Mouse (Mus musculus) monocyte, adult 5-6 weeks (primary cell): ENCODE measurements around the gene Junb. TPM values are rescaled to one million over a fixed set of nuclear protein-coding genes. Genes with fewer than 3 reads are reported as not detected.
A peak's percentile ranks its signal among the peaks of the same experiment; 100 is the strongest.

ENCODE experiments used
- ATAC-seq: fragments of 153-309, 156-312 bp; replicated peaks from 2 replicates; pipeline ENCODE4 v1.8.0; 2017; ENCODE audit warnings: mild to moderate bottlenecking; ENCODE audit not compliant: low TSS enrichment, insufficient number of reproducible peaks, severe bottlenecking, poor library complexity, low FRiP score
- total RNA-seq: library from RNA; stranded (forward); fragments of 200-1000, 200-491, 200-594 nt; gene quantifications from 3 replicates; pipeline ENCODE4 v1.2.3, GENCODE M21; 2017

The Junb gene
- total RNA-seq, 1 experiment from 2014 or later: 444 TPM

GRCm38 (mm10) chr8:84990349-84990748 is 11.8 kb upstream of the Junb start, which contains the start of gene Hook2:
Hook2 (plus strand) TSS chr8:84990603.
- ATAC-seq: peak; percentile 78

GRCm38 (mm10) chr8:84989810-84990209 is 11.3 kb upstream of the Junb start:
- ATAC-seq: peak; percentile 32

GRCm38 (mm10) chr8:84989311-84989731 is 10.8 kb upstream of the Junb start:
- ATAC-seq: no peak

- ATAC-seq: no peak
Measured at GRCm38 (mm10) chr8:84987903-84988302, 9.4 kb upstream of the Junb start.

GRCm38 (mm10) chr8:84987388-84987787 is 8.9 kb upstream of the Junb start:
- ATAC-seq: no peak

- ATAC-seq: no peak
Measured at GRCm38 (mm10) chr8:84986379-84986945, 7.9 kb upstream of the Junb start.

GRCm38 (mm10) chr8:84985684-84986378 is 7.3 kb upstream of the Junb start:
- ATAC-seq: peak; percentile 41

- no peak for ATAC-seq
Measured at GRCm38 (mm10) chr8:84985049-84985683, 6.6 kb upstream of the Junb start.

- no peak for ATAC-seq
Measured at GRCm38 (mm10) chr8:84984294-84985048, 6.0 kb upstream of the Junb start.

GRCm38 (mm10) chr8:84982499-84983011 is 4.0 kb upstream of the Junb start:
- ATAC-seq: peak; percentile 15

- ATAC-seq: no peak
Measured at GRCm38 (mm10) chr8:84981644-84982498, 3.4 kb upstream of the Junb start.

- ATAC-seq: no peak
Measured at GRCm38 (mm10) chr8:84980622-84981358, 2.3 kb upstream of the Junb start.

- peak; percentile 44 for ATAC-seq
Measured at GRCm38 (mm10) chr8:84979599-84980421, 1.3 kb upstream of the Junb start.

GRCm38 (mm10) chr8:84977435-84978247 is 877 bp downstream of the Junb start:
- no peak for ATAC-seq

GRCm38 (mm10) chr8:84976763-84977434 is 1.6 kb downstream of the Junb start:
- ATAC-seq: no peak
